Mouse (Mus musculus) macrophage (primary cell): ENCODE results near the gene Stac2. TPM values are rescaled to one million over a fixed set of nuclear protein-coding genes. Genes with fewer than 3 reads are reported as not detected.
A peak's percentile ranks its signal among the peaks of the same experiment; 100 is the strongest.

ENCODE experiments used
- H3K27ac ChIP-seq: fragments of 350-480 bp; formaldehyde crosslinking; 2 replicates; pipeline ENCODE4 v1.9.0; 2021
- H3K36me3 ChIP-seq: fragments of 350-480 bp; formaldehyde crosslinking; 2 replicates; pipeline ENCODE4 v1.9.0; 2021; ENCODE audit errors: inconsistent target
- H3K4me3 ChIP-seq: fragments of 350-480 bp; formaldehyde crosslinking; 2 replicates; pipeline ENCODE4 v1.9.0; 2021; ENCODE audit errors: inconsistent target
- H3K79me2 ChIP-seq: fragments of 350-480 bp; formaldehyde crosslinking; 2 replicates; pipeline ENCODE4 v1.9.0; 2021; ENCODE audit errors: inconsistent target
- WGBS: methylation state at CpG from one replicate; pipeline ENCODE4 v1.1.7; 2026; ENCODE audit warnings: inconsistent platforms; ENCODE audit not compliant: missing documents; 5-methylcytosine and 5-hydroxymethylcytosine counted together
- polyA plus RNA-seq: library from polyadenylated mRNA; stranded (reverse); fragments of 250-400 nt; gene quantifications from 3 replicates; pipeline ENCODE4 v1.2.4, GENCODE M21; 2018; ENCODE audit warnings: inconsistent platforms

The Stac2 gene
- polyA plus RNA-seq, 1 experiment from 2014 or later: 9.6 TPM

DNA sequence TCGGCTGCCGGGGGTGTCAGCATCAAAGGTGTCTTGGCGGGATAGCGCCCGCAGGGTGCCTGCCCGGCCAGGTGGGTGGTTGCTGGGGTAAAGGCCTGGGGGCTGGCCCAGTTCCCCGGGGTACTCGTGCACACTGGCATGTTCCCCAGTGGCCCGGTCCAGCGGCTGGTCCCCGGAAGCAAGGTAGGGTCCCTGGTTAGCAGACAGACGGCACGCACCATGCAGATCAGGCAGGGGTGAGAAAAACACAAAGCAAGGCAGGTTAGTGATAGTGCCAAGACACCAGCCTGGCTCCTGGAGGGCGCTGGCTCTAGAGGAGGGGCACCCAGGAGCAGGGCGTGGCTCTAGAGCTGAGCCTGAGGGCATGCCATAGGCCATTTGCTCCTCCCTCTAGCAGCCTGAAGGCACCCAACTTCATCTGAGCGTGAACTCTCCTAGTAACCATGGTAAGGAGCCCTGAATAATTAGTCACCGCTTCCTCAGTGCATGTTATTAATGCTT lies 50.0 kb downstream of the Stac2 start:
- no peak overlapping the region for H3K4me3 ChIP-seq
- H3K36me3 ChIP-seq: no peaks in the 10 kb centered on the region
- 79% methylated on average over 17 of the region's 17 CpGs for WGBS
- no peaks in the 10 kb centered on the region for H3K79me2 ChIP-seq
- no peak overlapping the region for H3K27ac ChIP-seq

DNA sequence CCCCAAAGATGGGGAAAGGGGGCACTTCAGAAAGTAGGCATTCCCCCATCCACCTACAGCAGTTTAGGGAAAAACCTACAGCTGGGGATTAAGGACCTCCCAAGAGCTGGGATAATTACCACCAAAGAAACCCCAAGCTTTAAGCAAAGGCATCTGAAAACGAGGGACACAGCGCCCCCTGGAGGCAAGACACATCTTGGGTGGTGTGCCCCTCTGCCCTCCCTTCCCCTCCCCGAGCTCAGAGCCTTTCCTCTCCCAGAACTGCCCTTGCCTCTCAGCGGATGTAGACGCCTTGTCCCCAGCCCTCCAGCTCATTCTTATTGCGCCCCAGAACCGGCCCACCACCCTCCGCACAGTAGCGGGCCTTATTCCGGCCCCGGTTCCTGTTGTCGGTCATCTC lies 50.6 kb downstream of the Stac2 start:
- no peak overlapping the region for H3K4me3 ChIP-seq
- H3K27ac ChIP-seq: no peak overlapping the region
- no peaks in the 10 kb centered on the region for H3K79me2 ChIP-seq
- H3K36me3 ChIP-seq: no peaks in the 10 kb centered on the region
- WGBS: 46% methylated on average over 12 of the region's 12 CpGs

- H3K79me2 ChIP-seq: no peaks in the 10 kb centered on the region
- 92% methylated on average over 6 of the region's 6 CpGs for whole genome bisulfite sequencing
- H3K4me3 ChIP-seq: no peak overlapping the region
- no peaks in the 10 kb centered on the region for H3K36me3 ChIP-seq
- H3K27ac ChIP-seq: no peak overlapping the region
These were observed 51.3 kb downstream of the Stac2 start for GRCm38 (mm10) chr11:98001986-98002385.

- H3K36me3 ChIP-seq: no peaks in the 10 kb centered on the region
- H3K27ac ChIP-seq: no peak overlapping the region
- no peaks in the 10 kb centered on the region for H3K79me2 ChIP-seq
- H3K4me3 ChIP-seq: no peak overlapping the region
- 61% methylated on average over 11 of the region's 11 CpGs for WGBS
These were observed 51.9 kb downstream of the Stac2 start for GRCm38 (mm10) chr11:98001351-98001824.

DNA sequence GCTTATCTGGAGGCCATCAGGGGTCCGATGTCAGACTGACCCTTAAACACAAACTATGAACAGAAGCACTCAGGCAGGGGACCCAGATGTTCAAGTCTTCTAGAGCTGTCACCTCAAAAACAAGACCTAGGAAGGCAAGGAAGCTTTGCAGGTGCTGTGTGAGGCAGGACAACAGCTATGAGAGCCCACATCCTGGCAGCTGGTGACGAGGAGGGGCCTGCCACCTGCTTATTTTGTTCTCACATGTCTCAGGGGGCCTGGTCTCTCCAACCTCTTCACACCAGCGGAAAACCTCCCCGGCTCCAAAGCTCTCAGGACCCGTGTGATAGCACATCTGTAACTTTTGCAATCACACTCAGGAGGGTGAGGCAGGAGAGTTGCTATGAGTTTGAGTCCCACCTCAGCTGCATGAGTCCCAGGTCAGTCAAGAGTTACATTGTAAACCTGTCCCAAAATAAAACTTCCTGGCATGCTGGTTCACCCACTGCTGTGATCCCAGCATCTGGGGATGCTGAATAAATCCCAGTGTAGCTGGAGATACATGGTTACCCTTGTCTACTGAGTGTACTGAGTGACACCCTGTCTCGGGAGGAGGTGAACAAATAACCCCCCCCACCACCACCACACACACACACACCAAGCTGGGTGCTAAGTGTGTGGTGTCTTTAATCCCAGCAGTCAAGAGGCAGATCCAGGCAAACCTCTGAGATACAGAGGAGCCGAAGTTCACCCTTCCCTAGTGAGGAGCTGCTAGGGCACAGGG lies 52.7 kb downstream of the Stac2 start:
- H3K36me3 ChIP-seq: no peaks in the 10 kb centered on the region
- WGBS: 63% methylated on average over 7 of the region's 7 CpGs
- no peak overlapping the region for H3K27ac ChIP-seq
- no peaks in the 10 kb centered on the region for H3K79me2 ChIP-seq
- H3K4me3 ChIP-seq: no peak overlapping the region

GRCm38 (mm10) chr11:97999748-98000147 lies 53.5 kb downstream of the Stac2 start:
- Histone ChIP-seq H3K4me3 (no peak overlapping the region), H3K36me3 (no peaks in the 10 kb centered on the region), H3K27ac (no peak overlapping the region), H3K79me2 (peaks cover 5% of the 10 kb centered on the region; the same call in 1 of the 2 replicates)
- 53% methylated on average over 5 of the region's 5 CpGs for WGBS

GRCm38 (mm10) chr11:97998898-97999608 lies 54.2 kb downstream of the Stac2 start:
- 30% methylated on average over 7 of the region's 7 CpGs for WGBS
- H3K4me3 ChIP-seq: no peak overlapping the region
- H3K27ac ChIP-seq: peak overlapping the region; percentile 43
- no peaks in the 10 kb centered on the region for H3K36me3 ChIP-seq
- peaks cover 12% of the 10 kb centered on the region; the same call in 1 of the 2 replicates for H3K79me2 ChIP-seq

DNA sequence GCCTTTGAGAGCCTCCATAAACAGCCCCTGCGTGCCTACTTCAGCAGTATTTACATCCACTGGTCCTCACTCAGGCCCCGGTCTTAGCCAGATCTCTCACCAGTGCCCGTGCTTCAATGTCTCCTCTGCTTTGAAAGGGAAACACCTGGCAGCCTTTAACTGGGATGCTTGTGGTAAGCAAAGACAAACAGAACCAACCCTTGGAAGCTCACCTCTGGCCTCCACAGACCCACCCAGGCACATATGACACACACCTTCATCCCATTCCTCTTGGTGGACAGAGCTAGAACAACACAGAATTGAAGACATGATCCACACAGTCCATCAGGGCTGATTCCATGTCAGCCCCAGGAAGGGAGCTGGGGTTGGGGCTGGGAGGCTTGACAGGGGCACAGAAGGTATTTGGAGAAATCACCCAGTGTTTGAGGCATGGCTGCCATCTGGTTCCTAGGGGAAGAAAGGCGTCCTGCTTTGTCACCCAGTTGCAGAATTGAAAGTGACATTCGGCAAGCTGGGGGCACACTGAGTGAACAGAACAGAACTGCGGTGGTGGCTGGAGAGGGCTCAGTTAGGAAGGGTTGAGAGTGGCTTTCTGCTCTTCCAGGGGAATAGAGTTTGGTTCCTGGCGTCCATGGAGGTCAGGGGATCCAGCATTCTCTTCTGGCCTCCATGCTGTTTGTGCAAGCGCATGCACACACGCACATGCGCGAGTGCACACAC lies 55.0 kb downstream of the Stac2 start:
- 65% methylated on average over 11 of the region's 11 CpGs for WGBS
- peaks cover 12% of the 10 kb centered on the region; the same call in 1 of the 2 replicates for H3K79me2 ChIP-seq
- peak overlapping the region; percentile 43 for H3K27ac ChIP-seq
- no peaks in the 10 kb centered on the region for H3K36me3 ChIP-seq
- no peak overlapping the region for H3K4me3 ChIP-seq

DNA sequence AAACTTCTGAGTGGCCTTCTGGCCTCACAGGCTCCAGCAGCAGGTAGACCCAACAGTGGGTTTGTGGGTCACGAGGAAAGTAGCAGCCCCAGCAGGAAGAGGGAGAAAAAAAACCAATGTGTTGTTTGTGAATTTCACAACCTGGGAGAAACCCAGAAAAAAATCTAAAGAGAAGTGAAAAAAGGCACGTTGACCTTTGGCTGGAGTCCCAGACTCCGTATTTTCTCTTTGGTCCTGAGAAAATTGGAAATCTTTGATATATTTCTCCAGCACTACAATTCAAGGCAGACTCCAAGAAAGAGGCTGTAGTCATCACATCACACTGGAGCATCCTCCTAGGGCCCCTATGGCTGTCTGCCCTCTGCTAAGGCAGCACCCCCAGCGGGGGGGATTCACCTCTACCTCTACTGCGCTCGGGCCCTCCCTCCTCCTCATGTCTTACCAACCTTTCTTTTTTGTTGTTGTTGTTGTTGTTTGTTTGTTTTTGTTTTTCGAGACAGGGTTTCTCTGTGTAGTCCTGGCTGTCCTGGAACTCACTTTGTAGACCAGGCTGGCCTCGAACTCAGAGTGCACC lies 55.8 kb downstream of the Stac2 start:
- Histone ChIP-seq H3K36me3 (peaks cover 5% of the 10 kb centered on the region; the same call in 1 of the 2 replicates), H3K4me3 (no peak overlapping the region), H3K79me2 (peaks cover 12% of the 10 kb centered on the region; the same call in 1 of the 2 replicates), H3K27ac (peak overlapping the region; percentile 43)
- WGBS: 53% methylated on average over 8 of the region's 8 CpGs

DNA sequence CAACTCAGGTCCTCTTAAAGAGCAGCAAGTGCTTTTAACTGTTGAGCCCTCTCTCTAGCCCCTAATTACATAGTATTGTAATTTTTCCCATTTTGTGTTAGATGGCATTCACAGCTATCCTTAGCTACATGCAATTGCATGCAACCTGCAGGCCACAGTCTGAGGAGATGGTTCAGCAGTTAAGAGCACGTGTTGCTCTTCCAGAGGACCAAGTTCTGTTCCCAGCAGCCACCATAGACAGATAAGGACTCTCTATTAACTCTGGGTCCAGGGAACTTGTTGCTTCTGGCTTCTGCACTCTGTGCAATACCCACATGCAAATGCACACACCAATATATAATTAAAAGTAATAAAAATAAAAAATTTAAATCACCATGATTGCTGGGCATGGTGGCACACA lies 56.6 kb downstream of the Stac2 start:
- 56% methylated on average over 1 of the region's 1 CpGs for WGBS
- Histone ChIP-seq H3K79me2 (peaks cover 12% of the 10 kb centered on the region; the same call in 1 of the 2 replicates), H3K4me3 (no peak overlapping the region), H3K27ac (peak overlapping the region; percentile 43; the same call in 1 of the 2 replicates), H3K36me3 (peaks cover 10% of the 10 kb centered on the region; the same call in 1 of the 2 replicates)

- WGBS: 5% methylated on average over 26 of the region's 26 CpGs
- peak within 1 kb of the TSS; percentile 43 for H3K27ac ChIP-seq
- peak within 1 kb of the TSS; percentile 50 for H3K4me3 ChIP-seq
- peaks cover 12% of the 10 kb centered on the region; the same call in 1 of the 2 replicates for H3K79me2 ChIP-seq
- peaks cover 10% of the 10 kb centered on the region; the same call in 1 of the 2 replicates for H3K36me3 ChIP-seq
These were observed 57.5 kb downstream of the Stac2 start, which contains the start of gene Arl5c for GRCm38 (mm10) chr11:97995564-97996288. Gene Arl5c, minus strand, starts transcription at chr11:97996181.

DNA sequence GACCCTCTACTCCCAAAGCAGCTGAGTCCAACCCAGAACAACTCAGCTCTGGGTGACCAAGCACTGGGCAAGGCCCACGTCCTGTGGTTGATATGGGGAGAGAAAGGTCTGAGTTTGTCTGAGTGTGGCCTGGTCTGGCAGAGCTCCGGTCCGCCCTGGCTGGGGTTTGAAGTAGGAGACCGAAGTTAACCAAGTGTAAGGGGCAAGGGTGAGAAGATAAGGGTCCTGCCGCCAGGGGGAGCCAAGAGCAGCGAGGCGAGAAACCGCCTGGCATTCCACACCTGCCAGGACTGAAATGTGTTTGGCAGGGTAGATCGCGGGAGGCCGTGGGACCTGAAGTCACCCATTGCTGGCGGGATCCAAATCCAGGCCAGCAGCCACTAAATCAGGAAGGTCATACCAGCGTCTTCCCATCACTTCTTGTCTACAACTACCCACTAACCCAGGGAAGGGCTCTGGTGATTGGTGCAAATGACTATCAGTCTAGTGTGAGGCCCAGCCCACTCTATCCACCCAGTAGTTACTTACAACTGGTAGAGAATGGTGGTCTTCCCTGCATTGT lies 58.6 kb downstream of the Stac2 start:
- peak overlapping the region; percentile 22; the same call in 1 of the 2 replicates for H3K27ac ChIP-seq
- 3% methylated on average over 13 of the region's 13 CpGs for WGBS

DNA sequence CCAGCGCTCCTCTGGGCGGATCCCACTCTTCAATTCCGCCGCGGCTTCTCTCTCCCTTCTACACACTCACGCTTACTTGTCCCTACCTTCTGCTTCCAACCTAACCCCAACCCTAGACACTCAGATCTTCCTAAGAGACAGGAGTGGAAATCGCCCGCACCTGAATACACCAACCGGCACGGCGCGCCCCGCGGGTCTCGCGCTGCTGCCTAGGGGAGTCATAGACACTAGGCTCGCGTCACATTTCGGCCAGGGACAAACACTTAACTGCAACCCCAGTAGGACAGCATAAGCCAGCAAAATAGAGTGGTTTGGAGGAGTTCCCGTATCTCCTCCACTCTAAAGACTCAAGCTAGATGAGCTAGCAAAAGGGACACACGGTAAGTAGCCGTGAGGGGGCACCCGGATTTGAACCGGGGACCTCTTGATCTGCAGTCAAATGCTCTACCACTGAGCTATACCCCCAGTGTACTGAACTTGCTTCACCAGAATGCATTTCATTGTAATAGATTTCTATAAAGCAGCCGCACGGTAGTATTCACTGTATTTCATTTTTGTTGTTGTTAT lies 64.6 kb downstream of the Stac2 start:
- WGBS: under 1% methylated on average over 26 of the region's 26 CpGs

More for the DNA sequence above, 58.6 kb downstream of the Stac2 start:
- H3K79me2 ChIP-seq: peaks cover 12% of the 10 kb centered on the region; the same call in 1 of the 2 replicates
- peak overlapping the region; percentile 50 for H3K4me3 ChIP-seq
- peaks cover 10% of the 10 kb centered on the region; the same call in 1 of the 2 replicates for H3K36me3 ChIP-seq

More for the DNA sequence above, 64.6 kb downstream of the Stac2 start:
- H3K36me3 ChIP-seq: peaks cover 10% of the 10 kb centered on the region; the same call in 1 of the 2 replicates
- peak overlapping the region; percentile 93 for H3K4me3 ChIP-seq
- H3K79me2 ChIP-seq: peaks cover 22% of the 10 kb centered on the region
- H3K27ac ChIP-seq: peak overlapping the region; percentile 86
